Mouse (Mus musculus) heart, adult 2 months (tissue): ENCODE data around the gene Dph3. TPM values are rescaled to one million over a fixed set of nuclear protein-coding genes. Genes with fewer than 3 reads are reported as not detected.
"Not testable (repeated sequence)": the region's sequence is repeated elsewhere in the genome, so short reads cannot be mapped to it uniquely, and the experiment has no call there.

Source experiments
- DNase-seq, 2 experiments: peaks; one replicate each; pipeline ENCODE4 v3.0.0; 2021
- H3K27ac ChIP-seq: fragments of 200-600 bp; 2 replicates; pipeline ENCODE4 v1.8.1; 2022
- H3K27me3 ChIP-seq: fragments of 200-500 bp; 2 replicates; pipeline ENCODE4 v1.6.1; 2012; ENCODE audit warnings: mild to moderate bottlenecking, low read length, inconsistent platforms, mixed read lengths; ENCODE audit not compliant: control insufficient read depth, insufficient read depth
- H3K36me3 ChIP-seq: fragments of 200-500 bp; 2 replicates; pipeline ENCODE4 v1.6.1; 2012; ENCODE audit warnings: low read length, inconsistent platforms; ENCODE audit not compliant: control insufficient read depth, insufficient read depth
- H3K4me1 ChIP-seq: fragments of 200-500 bp; 2 replicates; pipeline ENCODE4 v1.6.1; 2011; ENCODE audit warnings: low read length; ENCODE audit not compliant: control insufficient read depth, insufficient read depth
- H3K4me3 ChIP-seq: fragments of 200-600 bp; 2 replicates; pipeline ENCODE4 v1.8.1; 2022
- H3K79me2 ChIP-seq: fragments of 200-500 bp; replicated peaks from 2 replicates; pipeline ENCODE4 v1.6.1; 2012; ENCODE audit warnings: mild to moderate bottlenecking, inconsistent platforms, low read length, moderate library complexity, mixed read lengths; ENCODE audit not compliant: control insufficient read depth, insufficient read depth
- H3K9ac ChIP-seq: fragments of 200-500 bp; 2 replicates; pipeline ENCODE4 v1.6.1; 2012; ENCODE audit warnings: low read depth, mild to moderate bottlenecking, control low read depth, inconsistent platforms, low read length, mixed read lengths
- CTCF ChIP-seq: fragments of 200-600 bp; IDR thresholded peaks from 2 replicates; pipeline ENCODE4 v1.8.1; 2022; ENCODE audit warnings: antibody characterized with exemption, mild to moderate bottlenecking, moderate library complexity
- EP300 ChIP-seq: fragments of 200-500 bp; IDR thresholded peaks from 2 replicates; pipeline ENCODE4 v1.6.1; 2011; ENCODE audit warnings: low read depth, low read length, control low read depth; ENCODE audit not compliant: insufficient read depth
- POLR2A ChIP-seq: fragments of 200-500 bp; IDR thresholded peaks from 2 replicates; pipeline ENCODE4 v1.6.1; 2011; ENCODE audit warnings: mild to moderate bottlenecking, low read depth, low read length, control low read depth; ENCODE audit not compliant: insufficient read depth
- WGBS: fragments of 180-500 bp; shearing (Covaris S2); methylation state at CpG from one replicate; pipeline ENCODE4 v1.1.7; 2018; 5-methylcytosine and 5-hydroxymethylcytosine counted together
- intact Hi-C: fragments of 180-260 bp; cut with DNase I; formaldehyde crosslinking; loops from one replicate; pipeline ENCODE4 v1.15.1; 2025
- polyA plus RNA-seq: library from polyadenylated mRNA; depleted of rRNA; stranded (reverse); fragments of >200 nt; gene quantifications from 2 replicates; pipeline ENCODE4 v1.2.3, GENCODE M21; 2012
- total RNA-seq, 2 experiments: library from RNA; stranded (reverse); gene quantifications; 2 replicates each; pipeline ENCODE4 v1.2.3; 2021

Gene Dph3
- total and polyA plus RNA-seq, 3 experiments = 40.2 to 99.2 (median 81.7) TPM

- Histone ChIP-seq H3K4me1 (peaks cover 5% of the 10 kb centered on the region), H3K79me2 (peaks cover 2% of the 10 kb centered on the region; the same call in 1 of the 2 replicates), H3K4me3 (no peak overlapping the region), H3K36me3 (peaks cover 9% of the 10 kb centered on the region), H3K27me3 (no peaks in the 10 kb centered on the region), H3K9ac (no peak overlapping the region), H3K27ac (no peak overlapping the region)
- no peak for DNase-seq
- intact Hi-C loops = no loop called here
- TF ChIP-seq POLR2A (no peak), CTCF (no peak), EP300 (no peak)
- WGBS = 89% methylated on average over 4 of the region's 4 CpGs
Observed at GRCm38 (mm10) chr14:32091704-32092103, 6.2 kb upstream of the Dph3 start.

- Histone ChIP-seq H3K9ac (no peak overlapping the region), H3K4me1 (peaks cover 6% of the 10 kb centered on the region), H3K79me2 (peaks cover 2% of the 10 kb centered on the region; the same call in 1 of the 2 replicates), H3K27ac (no peak overlapping the region), H3K36me3 (peaks cover 9% of the 10 kb centered on the region), H3K27me3 (no peaks in the 10 kb centered on the region), H3K4me3 (no peak overlapping the region)
- TF ChIP-seq POLR2A (no peak), EP300 (0 out of 2 replicates have a peak, but pooled peaks have one; percentile 15), CTCF (no peak)
- intact Hi-C loops = no loop called here
- WGBS = 71% methylated on average over 4 of the region's 4 CpGs
- peak in 1 of 2 experiments; percentile 40 for DNase-seq
Observed at GRCm38 (mm10) chr14:32091124-32091523, 5.6 kb upstream of the Dph3 start.

DNA sequence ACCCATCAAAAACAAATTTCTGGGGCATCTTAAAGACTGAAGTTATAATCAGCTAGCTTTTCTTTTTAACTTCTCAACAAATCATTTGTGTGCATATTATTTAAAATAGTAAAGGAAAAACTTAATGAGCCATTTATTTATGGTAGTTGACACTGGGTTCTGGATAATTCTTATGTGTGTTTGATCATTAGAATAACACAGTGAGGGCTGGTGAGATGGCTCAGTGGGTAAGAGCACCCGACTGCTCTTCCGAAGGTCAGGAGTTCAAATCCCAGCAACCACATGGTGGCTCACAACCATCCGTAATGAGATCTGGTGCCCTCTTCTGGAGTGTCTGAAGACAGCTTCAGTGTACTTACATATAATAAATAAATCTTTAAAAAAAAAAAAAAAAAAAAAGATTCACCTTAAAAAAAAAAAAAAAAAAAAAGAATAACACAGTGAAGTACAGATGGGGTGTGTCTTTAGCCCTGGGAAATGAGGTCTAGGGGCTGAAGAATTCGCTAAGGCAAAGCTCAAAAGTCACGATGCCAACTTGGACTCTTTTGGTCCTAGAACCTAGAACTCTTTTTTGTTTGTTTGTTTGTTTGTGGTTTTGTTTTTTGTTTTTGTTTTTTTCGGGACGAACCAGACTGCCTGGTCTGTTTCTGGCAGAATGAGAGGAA lies 2.2 kb upstream of the Dph3 start:
- not testable (repeated sequence) for H3K36me3 ChIP-seq, H3K4me3 ChIP-seq, H3K27me3 ChIP-seq, H3K79me2 ChIP-seq, DNase-seq, H3K4me1 ChIP-seq, H3K9ac ChIP-seq, H3K27ac ChIP-seq
- intact Hi-C loops = loop anchor here (5.0 kb wide), 1 partner anchor 445 kb away; the partner anchor contains the start of genes Btd, Gm49387 and Hacl1
- TF ChIP-seq CTCF = 0 out of 2 replicates have a peak, but pooled peaks have one; percentile 12
- 93% methylated on average over 7 of the region's 7 CpGs for WGBS

DNA sequence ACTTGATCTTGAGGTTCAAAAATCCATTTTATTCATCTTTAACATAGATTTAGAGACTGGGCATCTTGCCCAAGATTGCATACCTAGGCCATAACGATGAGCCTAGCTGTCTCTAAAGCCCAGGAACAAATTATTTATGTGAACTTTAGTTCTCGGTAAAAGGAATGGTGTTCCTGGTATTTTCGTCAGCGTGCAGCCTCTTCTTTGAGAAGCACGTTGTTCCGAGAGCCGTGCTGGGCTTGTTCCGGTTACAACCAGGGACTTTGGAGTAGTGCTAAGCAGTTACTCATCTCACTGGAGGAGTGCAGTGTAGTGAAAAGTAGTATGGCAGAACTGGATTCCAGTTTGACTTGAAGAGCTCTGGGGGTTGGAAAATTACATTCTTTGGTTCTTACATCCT lies 697 bp upstream of the Dph3 start:
- no peak for TF ChIP-seq EP300
- TF ChIP-seq POLR2A = no peak
- TF ChIP-seq CTCF = no peak
- H3K27ac ChIP-seq = peak overlapping the region; percentile 96
- no peaks in the 10 kb centered on the region for H3K27me3 ChIP-seq
- 14% methylated on average over 8 of the region's 8 CpGs for WGBS
- H3K36me3 ChIP-seq = peaks cover 3% of the 10 kb centered on the region
- peaks cover 1% of the 10 kb centered on the region; the same call in 1 of the 2 replicates for H3K4me1 ChIP-seq
- intact Hi-C loops = loop anchor here (5.0 kb wide), 1 partner anchor 444 kb away; the partner anchor contains the start of genes Btd, Gm49387 and Hacl1
- H3K79me2 ChIP-seq = peaks cover 2% of the 10 kb centered on the region; the same call in 1 of the 2 replicates
- peak overlapping the region; percentile 97 for H3K4me3 ChIP-seq
- no peak for DNase-seq
- peak overlapping the region; percentile 38 for H3K9ac ChIP-seq

DNA sequence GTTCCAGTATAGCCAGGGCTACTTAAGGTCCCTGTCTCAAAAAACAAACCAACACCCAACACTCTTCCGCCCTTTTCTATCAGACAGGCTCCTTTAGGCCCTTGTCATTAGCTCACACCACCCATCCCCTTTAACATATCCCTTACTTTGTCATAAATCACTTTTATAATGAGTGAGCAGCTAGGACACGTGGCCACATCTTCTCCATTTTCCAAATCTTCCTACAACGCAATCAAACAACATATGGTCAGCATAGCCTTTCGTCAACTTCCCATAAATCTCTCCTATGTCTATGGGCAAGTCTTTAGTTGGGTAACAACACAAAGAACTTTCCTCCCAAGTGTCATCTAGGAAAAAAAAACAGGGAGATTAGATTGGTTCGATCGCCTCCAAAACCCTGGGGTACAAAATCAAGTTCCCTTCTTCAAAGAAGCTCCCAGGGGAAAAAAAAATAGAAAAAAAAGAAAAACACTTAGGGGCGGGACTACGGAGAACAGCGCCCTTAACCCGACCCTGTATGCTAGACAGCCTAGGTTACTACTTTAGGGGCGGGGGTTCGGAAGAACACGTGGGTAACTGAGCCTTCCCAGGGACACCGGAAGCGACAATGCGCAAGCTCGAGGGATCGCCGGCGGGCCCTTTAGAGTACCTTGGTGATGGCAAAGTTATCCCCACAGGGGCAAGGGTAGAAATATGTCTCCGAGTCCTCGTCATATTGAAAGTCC lies 606 bp downstream of the Dph3 start, which contains the start of gene Oxnad1:
Gene Oxnad1 (plus strand): TSS at position 614 of the 725 bp plus-strand sequence.
- peaks cover 1% of the 10 kb centered on the region; the same call in 1 of the 2 replicates for H3K4me1 ChIP-seq
- peak within 1 kb of the TSS; percentile 83 for H3K9ac ChIP-seq
- intact Hi-C loops = loop anchor here (2.0 to 5.0 kb wide), 2 partner anchors 74 to 443 kb away; partner anchors contain the start of genes Btd, Gm49387, Hacl1 and Ncoa4
- H3K4me3 ChIP-seq = peak within 1 kb of the TSS; percentile 97
- 4% methylated on average over 22 of the region's 22 CpGs for WGBS
- peak within 1 kb of the TSS; percentile 96 for H3K27ac ChIP-seq
- no peak for DNase-seq
- H3K36me3 ChIP-seq = peaks cover 3% of the 10 kb centered on the region
- no peaks in the 10 kb centered on the region for H3K27me3 ChIP-seq
- H3K79me2 ChIP-seq = peaks cover 2% of the 10 kb centered on the region; the same call in 1 of the 2 replicates
- TF ChIP-seq CTCF = no peak
- TF ChIP-seq EP300 = no peak
- TF ChIP-seq POLR2A = no peak
